Mouse (Mus musculus) midbrain, embryonic 11.5 days (tissue): ENCODE measurements around the gene Cavin3. TPM values are rescaled to one million over a fixed set of nuclear protein-coding genes. Genes with fewer than 3 reads are reported as not detected.

Source experiments
- ATAC-seq: fragments of 200-750 bp; cut with Nextera tagmentation; 2 replicates; pipeline ENCODE4 v1.8.0; 2017; ENCODE audit warnings: moderate TSS enrichment, moderate library complexity; ENCODE audit not compliant: low FRiP score
- DNase-seq: peaks from one replicate; pipeline ENCODE4 v3.0.0; 2015; ENCODE audit warnings: low spot score; ENCODE audit errors: missing footprints
- H3K27ac ChIP-seq: fragments of 300-500 bp; sonication (generic); 2 replicates; pipeline ENCODE4 v1.5.1; 2014; ENCODE audit warnings: low read depth, low read length
- H3K27me3 ChIP-seq: fragments of 300-500 bp; sonication (generic); 2 replicates; pipeline ENCODE4 v1.6.1; 2014; ENCODE audit warnings: mild to moderate bottlenecking, low read length, moderate library complexity, mixed read lengths; ENCODE audit not compliant: control insufficient read depth, insufficient read depth
- H3K36me3 ChIP-seq: fragments of 300-500 bp; sonication (generic); 2 replicates; pipeline ENCODE4 v1.6.1; 2014; ENCODE audit warnings: mild to moderate bottlenecking, low read length, moderate library complexity, mixed read lengths; ENCODE audit not compliant: control insufficient read depth, insufficient read depth
- H3K4me1 ChIP-seq: fragments of 300-500 bp; sonication (generic); 2 replicates; pipeline ENCODE4 v1.6.1; 2014; ENCODE audit warnings: low read length; ENCODE audit not compliant: control insufficient read depth, insufficient read depth
- H3K4me2 ChIP-seq: fragments of 300-500 bp; sonication (generic); 2 replicates; pipeline ENCODE4 v1.6.1; 2014; ENCODE audit warnings: mild to moderate bottlenecking, moderate library complexity
- H3K4me3 ChIP-seq: fragments of 300-500 bp; sonication (generic); 2 replicates; pipeline ENCODE4 v1.5.1; 2014; ENCODE audit warnings: low read depth, low read length
- H3K9ac ChIP-seq: fragments of 300-500 bp; sonication (generic); 2 replicates; pipeline ENCODE4 v1.6.1; 2014; ENCODE audit warnings: low read length
- H3K9me3 ChIP-seq: fragments of 300-500 bp; sonication (generic); 2 replicates; pipeline ENCODE4 v1.6.1; 2016; ENCODE audit warnings: low read length; ENCODE audit not compliant: control insufficient read depth
- WGBS: fragments of 180-500 bp; shearing (Covaris S2); extraction: QIAGEN DNeasy Blood & Tissue Kit; methylation state at CpG from one replicate; pipeline ENCODE4 v1.1.7; 2014; 5-methylcytosine and 5-hydroxymethylcytosine counted together
- polyA plus RNA-seq: library from polyadenylated mRNA; unstranded; fragments of >200 nt; fragmentation: Nextera tagmentation; extraction: Ambion mirVana; gene quantifications from 2 replicates; pipeline ENCODE4 v1.2.1, GENCODE M21; 2014

Cavin3 gene
- polyA plus RNA-seq, 1 experiment from 2014 or later: 24.9 TPM

DNA sequence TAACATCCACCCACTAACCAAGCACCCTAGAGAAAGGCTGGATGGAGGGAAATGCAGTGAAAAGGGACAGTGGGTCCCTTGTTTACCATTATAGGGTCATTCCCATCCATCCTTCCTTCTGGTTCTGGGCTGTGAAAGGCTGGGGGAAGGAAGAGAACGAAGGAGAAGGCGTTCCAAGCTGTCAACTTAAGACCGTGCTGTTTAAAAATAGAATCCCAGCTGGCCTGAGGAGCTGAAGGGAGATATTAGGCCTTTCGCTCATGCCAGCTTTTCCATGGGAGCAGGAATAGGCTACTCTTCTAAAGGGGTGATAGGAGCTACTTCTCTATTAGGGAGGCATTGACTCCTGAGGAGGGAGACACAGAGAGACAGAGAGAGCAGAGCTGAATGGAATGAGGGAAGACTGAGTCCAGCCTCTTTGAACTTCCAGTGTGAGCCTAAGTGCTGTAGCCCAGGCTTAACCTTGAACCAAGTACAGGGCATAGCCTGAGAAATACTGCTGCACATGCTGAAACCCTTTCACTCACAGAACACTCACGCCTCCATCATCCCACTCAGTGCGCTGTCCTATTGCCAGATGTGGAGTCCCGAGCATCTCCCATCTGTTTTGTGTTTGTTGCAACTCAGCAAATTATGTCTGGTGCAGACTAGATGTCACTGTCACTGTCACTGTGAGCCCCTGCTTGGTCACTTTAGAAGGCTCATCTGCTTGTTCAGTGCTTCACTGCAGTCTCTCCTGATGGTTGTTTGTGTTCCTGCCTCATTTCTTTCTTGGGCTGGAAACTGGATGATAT, 43.9 kb downstream of the Cavin3 start:
- no peaks in the 10 kb centered on the region for H3K4me1 ChIP-seq
- no peak overlapping the region for H3K9ac ChIP-seq
- H3K36me3 ChIP-seq: no peaks in the 10 kb centered on the region
- no peak for ATAC-seq
- no peak overlapping the region for H3K27ac ChIP-seq
- DNase-seq: no peak
- H3K4me3 ChIP-seq: no peak overlapping the region
- WGBS: 79% methylated on average over 7 of the region's 7 CpGs
- H3K27me3 ChIP-seq: no peaks in the 10 kb centered on the region
- no peaks in the 10 kb centered on the region for H3K9me3 ChIP-seq
- H3K4me2 ChIP-seq: no peak overlapping the region

DNA sequence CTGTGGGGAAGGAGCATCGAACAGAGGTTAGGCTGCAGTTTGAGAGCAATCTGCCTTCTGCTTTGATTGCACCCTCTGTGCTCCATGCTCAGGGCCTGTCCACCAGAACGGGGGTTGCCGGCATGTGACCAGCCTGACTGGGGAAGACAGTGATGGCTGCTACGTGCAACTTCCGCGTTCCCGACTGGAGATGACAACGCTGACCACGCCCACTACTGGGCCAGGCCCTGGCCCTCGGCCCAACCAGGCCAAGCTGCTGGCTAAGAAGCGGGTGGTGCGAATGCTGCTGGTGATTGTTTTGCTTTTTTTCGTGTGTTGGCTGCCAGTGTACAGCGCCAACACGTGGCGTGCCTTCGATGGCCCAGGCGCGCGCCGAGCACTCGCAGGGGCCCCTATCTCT, 47.3 kb downstream of the Cavin3 start:
- no peaks in the 10 kb centered on the region for H3K4me1 ChIP-seq
- DNase-seq (no peak), ATAC-seq (no peak)
- H3K4me2 ChIP-seq: no peak overlapping the region
- no peak overlapping the region for H3K4me3 ChIP-seq
- no peaks in the 10 kb centered on the region for H3K36me3 ChIP-seq
- no peaks in the 10 kb centered on the region for H3K27me3 ChIP-seq
- H3K9ac ChIP-seq: no peak overlapping the region
- 86% methylated on average over 21 of the region's 22 CpGs for WGBS
- no peaks in the 10 kb centered on the region for H3K9me3 ChIP-seq
- no peak overlapping the region for H3K27ac ChIP-seq

- ATAC-seq (no peak), DNase-seq (no peak)
- no peak overlapping the region for H3K27ac ChIP-seq
- WGBS: 83% methylated on average over 17 of the region's 17 CpGs
- no peak overlapping the region for H3K4me3 ChIP-seq
- no peaks in the 10 kb centered on the region for H3K4me1 ChIP-seq
- H3K9ac ChIP-seq: no peak overlapping the region
- H3K4me2 ChIP-seq: no peak overlapping the region
- H3K36me3 ChIP-seq: no peaks in the 10 kb centered on the region
- H3K9me3 ChIP-seq: no peaks in the 10 kb centered on the region
- H3K27me3 ChIP-seq: no peaks in the 10 kb centered on the region
These were observed 48.2 kb downstream of the Cavin3 start for GRCm38 (mm10) chr7:105433859-105434258.

DNA sequence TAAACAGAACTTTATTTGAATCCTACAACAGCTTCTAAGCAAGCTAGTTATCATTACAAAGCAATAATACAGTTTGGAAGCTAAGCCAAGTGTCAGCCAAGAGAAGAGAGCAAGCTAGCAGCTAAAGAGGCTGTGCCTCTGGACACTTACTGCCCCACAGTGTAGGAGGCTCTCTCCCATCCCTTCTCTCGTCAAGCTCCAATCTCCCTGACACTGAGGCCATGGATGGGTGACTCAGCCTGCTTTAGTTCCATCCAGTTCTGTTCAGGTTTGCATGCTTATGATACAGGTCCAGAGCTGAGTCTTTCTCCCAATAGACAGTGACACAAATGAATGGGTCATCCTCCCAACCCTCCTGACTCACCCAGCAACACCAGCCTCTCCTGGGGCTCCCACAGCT, 50.0 kb downstream of the Cavin3 start:
- no peaks in the 10 kb centered on the region for H3K36me3 ChIP-seq
- H3K4me1 ChIP-seq: no peaks in the 10 kb centered on the region
- no peak overlapping the region for H3K9ac ChIP-seq
- no peak overlapping the region for H3K4me3 ChIP-seq
- WGBS: 65% methylated on average over 1 of the region's 1 CpGs
- no peak for ATAC-seq
- no peak overlapping the region for H3K4me2 ChIP-seq
- DNase-seq: no peak
- H3K9me3 ChIP-seq: no peaks in the 10 kb centered on the region
- no peaks in the 10 kb centered on the region for H3K27me3 ChIP-seq
- H3K27ac ChIP-seq: no peak overlapping the region

Other genes starting within 250 kb of the Cavin3 start
- gene Olfr688, start 194.2 kb downstream of the Cavin3 start, polyA plus RNA-seq: not detected in 2 replicates
- gene Olfr689, start 171.1 kb downstream of the Cavin3 start, polyA plus RNA-seq: not detected in 2 replicates
- not detected in 2 replicates for gene Olfr690, start 148.2 kb downstream of the Cavin3 start, polyA plus RNA-seq
- gene Olfr691, start 140.0 kb downstream of the Cavin3 start, polyA plus RNA-seq: 0.07 TPM in 2 replicates
- gene Olfr692, start 114.1 kb downstream of the Cavin3 start, polyA plus RNA-seq: not detected in 2 replicates
- gene Gm5901, start 107.3 kb downstream of the Cavin3 start, polyA plus RNA-seq: not detected in 2 replicates
- gene Fam160a2, start 82.2 kb downstream of the Cavin3 start, polyA plus RNA-seq: 25.4 and 30.4 TPM in 2 replicates
- not detected in 2 replicates for gene Cnga4, start 77.7 kb downstream of the Cavin3 start, polyA plus RNA-seq
- 0.14 and 0.28 TPM in 2 replicates for gene Cckbr, start 56.6 kb downstream of the Cavin3 start, polyA plus RNA-seq
- 42.0 and 47.3 TPM in 2 replicates for gene Smpd1, start 72.1 kb upstream of the Cavin3 start, polyA plus RNA-seq
- 100 and 103 TPM in 2 replicates for gene Apbb1, start 99.4 kb upstream of the Cavin3 start, polyA plus RNA-seq
- 0.11 and 0.29 TPM in 2 replicates for gene Hpx, start 117.8 kb upstream of the Cavin3 start, polyA plus RNA-seq
- gene Trim3, start 151.3 kb upstream of the Cavin3 start, polyA plus RNA-seq: 20.3 and 23.8 TPM in 2 replicates
- gene Timm10b, start 157.8 kb upstream of the Cavin3 start, polyA plus RNA-seq: 118 and 141 TPM in 2 replicates
- gene Arfip2, start 158.1 kb upstream of the Cavin3 start, polyA plus RNA-seq: 70.1 and 72.9 TPM in 2 replicates
- 10.5 and 11.9 TPM in 2 replicates for gene Gm45799, start 158.3 kb upstream of the Cavin3 start, polyA plus RNA-seq
- gene Dnhd1, start 168.5 kb upstream of the Cavin3 start, polyA plus RNA-seq: 1.00 and 1.3 TPM in 2 replicates